Mouse (Mus musculus) lung, adult 2 months (tissue): ENCODE data around the gene Tfip11.

Experiments used
- CTCF ChIP-seq: fragments of 200-500 bp; IDR thresholded peaks from 2 replicates; pipeline ENCODE4 v1.5.1; 2011; ENCODE audit warnings: mild to moderate bottlenecking, low read length, control low read depth; ENCODE audit not compliant: insufficient read depth
- POLR2A ChIP-seq: fragments of 200-500 bp; IDR thresholded peaks from 2 replicates; pipeline ENCODE4 v1.6.1; 2011; ENCODE audit warnings: low read depth, mild to moderate bottlenecking, control low read depth, low read length, borderline replicate concordance; ENCODE audit errors: extremely low read depth

DNA sequence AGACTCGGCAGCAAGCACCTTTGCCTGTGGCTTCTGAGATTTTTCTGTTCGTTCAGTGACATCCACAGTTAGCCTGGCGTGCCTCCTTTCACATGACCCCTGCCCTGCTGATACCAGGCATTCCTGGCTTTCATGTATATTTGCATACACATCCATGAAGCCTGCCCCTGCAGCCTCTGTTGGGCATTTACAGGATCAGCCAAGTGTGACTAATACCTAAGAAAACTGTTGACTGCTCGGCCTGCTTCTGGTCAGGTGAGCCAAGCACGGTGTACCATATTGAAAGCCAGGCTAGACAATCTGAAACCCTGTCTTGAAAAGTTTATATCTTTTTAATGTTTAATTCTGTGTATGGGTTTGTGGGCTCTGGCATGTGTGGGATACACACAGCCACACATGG is 9.7 kb upstream of the Tfip11 start:
- TF ChIP-seq CTCF (no peak), POLR2A (no peak)
